ENCODE assay signal across 8 mouse cellular contexts in the genomic region with DNA sequence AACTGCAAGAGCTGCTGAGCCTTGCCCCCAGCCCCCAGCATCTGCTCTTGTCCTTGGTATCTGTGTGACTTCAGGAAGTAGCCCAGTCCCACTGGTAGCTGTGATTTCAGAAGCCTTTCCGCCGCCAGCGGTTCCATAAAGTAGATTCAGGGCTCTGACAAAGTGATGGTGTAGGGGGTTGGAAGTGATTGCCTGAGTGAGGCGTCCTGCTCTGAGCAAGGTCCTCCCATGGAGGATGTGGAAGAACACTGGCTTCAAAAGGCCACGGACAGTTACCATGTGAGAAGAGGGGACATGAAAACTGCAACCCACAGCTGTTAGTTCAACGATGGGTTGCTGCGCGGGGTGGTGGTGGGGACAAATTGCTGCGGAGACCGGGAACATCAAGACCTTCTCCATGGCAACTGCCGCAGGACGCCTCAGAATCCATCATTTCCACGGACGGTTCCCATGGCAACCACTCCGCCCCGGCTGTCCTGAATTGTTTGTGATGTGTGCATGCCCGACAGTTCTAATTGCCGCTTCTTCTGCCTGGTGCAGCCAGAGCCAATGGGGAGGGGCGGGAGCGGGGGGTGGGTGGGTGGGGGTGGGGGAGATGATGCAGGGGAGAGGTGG. TPM values are rescaled to one million over a fixed set of nuclear protein-coding genes. Genes with fewer than 3 reads are reported as not detected.
A peak's percentile ranks its signal among the peaks of the same experiment; 100 is the strongest.
DNase-seq lines count a peak whose midpoint lies in the region; ATAC-seq and TF ChIP-seq lines count a peak whose summit lies in the region.

No protein-coding gene starts in this region.

- ATAC-seq in kidney, embryonic 15.5 days (replicated peaks; ENCODE audit: low FRiP score) = no peak
- peak; percentile 22 for ATAC-seq in embryonic facial prominence, embryonic 11.5 days (replicated peaks; ENCODE audit: insufficient number of reproducible peaks, low FRiP score, low TSS enrichment, low read depth)
- peak; percentile 77 for ATAC-seq in midbrain, embryonic 11.5 days (ENCODE audit: low FRiP score)

- TF ChIP-seq POLR2A in thymus, adult 2 months (IDR thresholded peaks at IDR 0.05; ENCODE audit: control insufficient read depth, extremely low read depth, insufficient read depth, low read length, poor library complexity) = no peak

- H3K9ac ChIP-seq in kidney, embryonic 15.5 days = no peak overlapping the region
- H3K9ac ChIP-seq in embryonic facial prominence, embryonic 11.5 days (replicated peaks; ENCODE audit: low read length) = 0 out of 2 replicates have a peak overlapping the region, but pooled peaks have one; percentile 5
- H3K9ac ChIP-seq in midbrain, embryonic 11.5 days (ENCODE audit: low read length) = peak overlapping the region; percentile 55

- H3K4me2 ChIP-seq in kidney, embryonic 15.5 days = peak overlapping the region; percentile 27
- no peak overlapping the region for H3K4me2 ChIP-seq in embryonic facial prominence, embryonic 11.5 days (ENCODE audit: low read depth, low read length)
- H3K4me2 ChIP-seq in midbrain, embryonic 11.5 days = peak overlapping the region; percentile 46

- no peak overlapping the region for H3K27ac ChIP-seq in kidney, embryonic 15.5 days
- H3K27ac ChIP-seq in embryonic facial prominence, embryonic 11.5 days (replicated peaks; ENCODE audit: low read depth, low read length) = 0 out of 2 replicates have a peak overlapping the region, but pooled peaks have one; percentile 35
- H3K27ac ChIP-seq in midbrain, embryonic 11.5 days (ENCODE audit: low read depth, low read length) = peak overlapping the region; percentile 94
- no peak overlapping the region for H3K27ac ChIP-seq in thymus, adult 2 months (ENCODE audit: control insufficient read depth, insufficient read depth, low read length)

- 4% methylated on average over 20 of the region's 20 CpGs for WGBS in kidney, embryonic 15.5 days
- WGBS in embryonic facial prominence, embryonic 11.5 days = 10% methylated on average over 18 of the region's 20 CpGs
- WGBS in midbrain, embryonic 11.5 days = 3% methylated on average over 20 of the region's 20 CpGs
- 19% methylated on average over 20 of the region's 20 CpGs for WGBS in thymus, adult 2 months

- no peak overlapping the region for H3K4me3 ChIP-seq in kidney, embryonic 15.5 days (replicated peaks)
- H3K4me3 ChIP-seq in embryonic facial prominence, embryonic 11.5 days (ENCODE audit: low read depth, low read length) = no peak overlapping the region
- H3K4me3 ChIP-seq in midbrain, embryonic 11.5 days (ENCODE audit: low read depth, low read length) = peak overlapping the region; percentile 9
- H3K4me3 ChIP-seq in thymus, adult 2 months (ENCODE audit: control insufficient read depth, insufficient read depth, low read length) = no peak overlapping the region

- H3K9me3 ChIP-seq in kidney, embryonic 15.5 days (replicated peaks) = peaks cover 6% of the 10 kb centered on the region
- no peaks in the 10 kb centered on the region for H3K9me3 ChIP-seq in embryonic facial prominence, embryonic 11.5 days (replicated peaks; ENCODE audit: control insufficient read depth, low read length)
- H3K9me3 ChIP-seq in midbrain, embryonic 11.5 days (ENCODE audit: control insufficient read depth, low read length) = peaks cover 10% of the 10 kb centered on the region; the same call in 1 of the 2 replicates

- peaks cover 33% of the 10 kb centered on the region for H3K4me1 ChIP-seq in kidney, embryonic 15.5 days
- peaks cover 4% of the 10 kb centered on the region; the same call in 1 of the 2 replicates for H3K4me1 ChIP-seq in embryonic facial prominence, embryonic 11.5 days (ENCODE audit: control insufficient read depth, insufficient read depth, low read length)
- peaks cover 31% of the 10 kb centered on the region for H3K4me1 ChIP-seq in midbrain, embryonic 11.5 days (ENCODE audit: control insufficient read depth, insufficient read depth, low read length)
- no peaks in the 10 kb centered on the region for H3K4me1 ChIP-seq in thymus, adult 2 months (replicated peaks; ENCODE audit: control insufficient read depth, insufficient read depth, low read length)

- peaks cover 38% of the 10 kb centered on the region for H3K27me3 ChIP-seq in kidney, embryonic 15.5 days
- peaks cover 9% of the 10 kb centered on the region for H3K27me3 ChIP-seq in embryonic facial prominence, embryonic 11.5 days (ENCODE audit: control insufficient read depth, insufficient read depth, low read length)
- no peaks in the 10 kb centered on the region for H3K27me3 ChIP-seq in midbrain, embryonic 11.5 days (ENCODE audit: control insufficient read depth, insufficient read depth, low read length)
- H3K27me3 ChIP-seq in thymus, adult 2 months (ENCODE audit: control insufficient read depth, insufficient read depth, low read length) = no peaks in the 10 kb centered on the region; the same call in 1 of the 2 replicates

- no peak for DNase-seq in kidney, adult 18-20 months
- DNase-seq in embryonic facial prominence, embryonic 11.5 days (ENCODE audit: low spot score) = peak; percentile 82
- peak; percentile 92 for DNase-seq in layer of hippocampus, adult 11-12 months (ENCODE audit: low spot score)
- peak; percentile 99 for DNase-seq in midbrain, embryonic 11.5 days (ENCODE audit: low spot score, missing footprints)
- no peak for DNase-seq in urinary bladder, adult 18-20 months (ENCODE audit: low spot score in 2 of 2)
- no peak for DNase-seq in testis, postnatal 10 days (ENCODE audit: low spot score)
- DNase-seq in thymus, adult 2 months = no peak

- TF ChIP-seq CTCF in thymus, adult 2 months (IDR thresholded peaks at IDR 0.05; ENCODE audit: borderline replicate concordance, control insufficient read depth, extremely low read depth, insufficient read depth, low read length, poor library complexity) = no peak

- H3K36me3 ChIP-seq in kidney, embryonic 15.5 days = no peaks in the 10 kb centered on the region
- H3K36me3 ChIP-seq in embryonic facial prominence, embryonic 11.5 days (replicated peaks; ENCODE audit: control insufficient read depth, insufficient read depth, low read depth, low read length) = no peaks in the 10 kb centered on the region
- H3K36me3 ChIP-seq in midbrain, embryonic 11.5 days (ENCODE audit: control insufficient read depth, insufficient read depth, low read length) = no peaks in the 10 kb centered on the region
- H3K36me3 ChIP-seq in thymus, adult 2 months (ENCODE audit: control insufficient read depth, insufficient read depth, low read length) = no peaks in the 10 kb centered on the region

RNA-seq across cellular contexts. Expression of a gene that starts 51.1 kb away (rescaled TPM):
- polyA plus RNA-seq in kidney, embryonic 15.5 days (2015; fragmentation: Nextera tagmentation; extraction: Ambion mirVana) = not detected in 2 replicates
- not detected in 2 replicates for polyA plus RNA-seq in embryonic facial prominence, embryonic 11.5 days (2014; fragmentation: Nextera tagmentation; extraction: Ambion mirVana)
- polyA plus RNA-seq in midbrain, embryonic 11.5 days (2014; fragmentation: Nextera tagmentation; extraction: Ambion mirVana) = not detected in 2 replicates
- polyA plus RNA-seq in thymus, adult 2 months (2012; rRNA removed) = not detected in 2 replicates

Comparison
In these comparisons a context has a peak if more than half of its experiments do, and no peak if none do; other contexts are left out.
1. H3K27ac ChIP-seq: peak in embryonic facial prominence, embryonic 11.5 days (single experiment) and midbrain, embryonic 11.5 days (single experiment); none in kidney, embryonic 15.5 days (single experiment) and thymus, adult 2 months (single experiment).
2. DNase-seq: peak in embryonic facial prominence, embryonic 11.5 days (single experiment), layer of hippocampus, adult 11-12 months (single experiment) and midbrain, embryonic 11.5 days (single experiment); none in kidney, adult 18-20 months (single experiment), urinary bladder, adult 18-20 months (0 of 2), testis, postnatal 10 days (single experiment) and thymus, adult 2 months (single experiment).